Mouse (Mus musculus): ENCODE results near the gene Olfr599. TPM values are rescaled to one million over a fixed set of nuclear protein-coding genes. Genes with fewer than 3 reads are reported as not detected.

Gene Olfr599
- polyA plus RNA-seq (2014; fragmentation: Illumina TruSeq; extraction: RNeasy Lipid Tissue Mini Kit (QIAGEN cat#74804); ENCODE audit: low read depth, low replicate concordance): not detected

DNA sequence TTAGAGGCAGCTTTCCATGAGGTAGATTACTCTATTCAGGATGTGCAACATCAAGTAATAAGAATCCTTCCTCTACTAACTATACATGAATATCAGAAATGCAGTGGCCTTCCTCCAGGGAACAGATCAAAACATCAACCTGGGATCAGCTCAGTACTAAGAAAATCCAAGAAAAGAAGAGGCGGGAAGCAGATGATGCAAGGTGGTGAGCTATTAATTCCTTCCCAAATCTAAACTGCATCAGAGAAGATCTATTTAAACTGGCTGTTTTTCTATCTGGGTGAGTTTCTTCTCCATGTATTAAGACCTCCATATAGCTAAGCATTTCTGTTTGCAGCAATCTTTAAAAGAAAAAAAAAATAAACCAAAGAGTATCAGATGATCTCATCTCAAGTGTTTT, at the start of gene Olfr599:
Olfr599 (plus strand) TSS at position 301 of the 400 bp plus-strand sequence.

GRCm38 (mm10) chr7:103305348-103305747, 30.4 kb upstream of the Olfr599 start, which contains the start of gene Olfr596:
Gene Olfr596 (plus strand): TSS chr7:103305648.

GRCm38 (mm10) chr7:103316015-103316414, 19.7 kb upstream of the Olfr599 start, which contains the start of gene Olfr597:
Gene Olfr597 (plus strand): TSS chr7:103316315.

GRCm38 (mm10) chr7:103323268-103323667, 12.4 kb upstream of the Olfr599 start, which contains the start of gene Olfr598:
Gene Olfr598 (plus strand): TSS chr7:103323568.

DNA sequence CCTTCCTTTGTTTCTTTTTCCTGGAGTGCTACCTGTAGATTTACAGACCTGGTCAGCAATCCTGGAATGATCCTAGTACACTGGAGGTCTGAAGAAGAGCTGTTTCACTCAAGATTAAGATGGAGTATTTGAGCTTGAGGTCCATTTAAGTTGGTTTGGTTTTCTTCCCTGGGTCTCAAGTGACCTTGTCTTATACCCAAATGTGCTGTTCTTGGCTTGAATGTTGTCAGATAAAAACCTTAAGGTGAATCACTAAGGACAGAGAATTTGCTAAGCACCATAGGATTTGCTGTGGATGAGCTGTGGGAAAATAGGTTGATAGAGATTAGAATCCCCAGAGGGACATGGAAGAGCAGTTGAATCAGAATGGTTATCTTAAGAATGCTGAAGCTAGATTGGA, 13.9 kb downstream of the Olfr599 start, which contains the start of gene Olfr600:
Olfr600 (minus strand) TSS at position 101 of the 400 bp plus-strand sequence.

DNA sequence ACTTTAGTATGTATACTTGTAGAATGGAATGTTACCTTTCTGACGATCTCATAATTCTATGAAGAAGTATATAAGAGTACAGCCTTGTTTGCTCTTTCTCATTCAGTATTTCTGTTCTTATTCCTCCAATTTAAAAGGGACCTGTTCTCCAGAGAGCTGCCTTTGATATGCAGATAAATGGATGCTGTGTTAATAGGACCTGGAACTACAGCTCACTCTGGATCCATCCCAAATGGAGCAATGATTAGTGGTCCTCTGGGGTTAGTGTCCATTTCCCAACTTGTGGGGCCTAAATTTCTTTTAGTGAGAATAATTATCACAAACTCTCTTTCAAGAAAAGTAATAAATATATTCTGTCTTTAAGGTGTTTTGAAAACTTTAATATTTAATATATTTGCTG, 26.8 kb downstream of the Olfr599 start, which contains the start of gene Olfr601:
Olfr601 (minus strand) TSS at position 101 of the 400 bp plus-strand sequence.

DNA sequence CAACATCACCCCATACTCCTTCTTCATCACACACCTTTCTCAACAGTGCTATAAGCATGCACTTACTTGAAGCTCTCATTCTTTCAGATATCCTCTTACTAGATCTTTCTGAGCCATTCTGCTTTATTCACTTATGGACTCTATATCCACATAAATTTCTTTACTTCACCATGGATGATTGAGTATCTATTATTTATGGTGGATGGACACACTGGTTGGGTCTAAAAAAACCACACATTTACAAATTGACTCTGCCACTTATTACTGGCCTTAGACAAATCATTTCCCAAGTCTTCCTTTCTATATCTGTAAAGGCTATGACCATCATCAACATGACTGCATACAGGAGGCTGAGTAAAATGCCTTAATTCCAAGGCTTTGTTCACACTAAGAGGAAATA, 50.4 kb downstream of the Olfr599 start, which contains the start of gene Olfr603:
Olfr603 (minus strand) TSS at position 101 of the 400 bp plus-strand sequence.

Other genes starting within 250 kb of the Olfr599 start
- gene Olfr585, start 238.2 kb upstream of the Olfr599 start, polyA plus RNA-seq (2014; fragmentation: Illumina TruSeq; extraction: RNeasy Lipid Tissue Mini Kit (QIAGEN cat#74804); ENCODE audit: low read depth, low replicate concordance): not detected
- gene Olfr586, start 210.3 kb upstream of the Olfr599 start, polyA plus RNA-seq (2014; fragmentation: Illumina TruSeq; extraction: RNeasy Lipid Tissue Mini Kit (QIAGEN cat#74804); ENCODE audit: low read depth, low replicate concordance): not detected
- gene Olfr588-ps1, start 195.0 kb upstream of the Olfr599 start, polyA plus RNA-seq (2014; fragmentation: Illumina TruSeq; extraction: RNeasy Lipid Tissue Mini Kit (QIAGEN cat#74804); ENCODE audit: low read depth, low replicate concordance): not detected
- not detected for gene Olfr589, start 179.6 kb upstream of the Olfr599 start, polyA plus RNA-seq (2014; fragmentation: Illumina TruSeq; extraction: RNeasy Lipid Tissue Mini Kit (QIAGEN cat#74804); ENCODE audit: low read depth, low replicate concordance)
- gene Olfr591, start 157.6 kb upstream of the Olfr599 start, polyA plus RNA-seq (2014; fragmentation: Illumina TruSeq; extraction: RNeasy Lipid Tissue Mini Kit (QIAGEN cat#74804); ENCODE audit: low read depth, low replicate concordance): not detected
- not detected for gene Olfr592, start 151.1 kb upstream of the Olfr599 start, polyA plus RNA-seq (2014; fragmentation: Illumina TruSeq; extraction: RNeasy Lipid Tissue Mini Kit (QIAGEN cat#74804); ENCODE audit: low read depth, low replicate concordance)
- not detected for gene Olfr593, start 124.1 kb upstream of the Olfr599 start, polyA plus RNA-seq (2014; fragmentation: Illumina TruSeq; extraction: RNeasy Lipid Tissue Mini Kit (QIAGEN cat#74804); ENCODE audit: low read depth, low replicate concordance)
- not detected for gene Olfr594, start 118.9 kb upstream of the Olfr599 start, polyA plus RNA-seq (2014; fragmentation: Illumina TruSeq; extraction: RNeasy Lipid Tissue Mini Kit (QIAGEN cat#74804); ENCODE audit: low read depth, low replicate concordance)
- not detected for gene Usp17ld, start 83.4 kb upstream of the Olfr599 start, polyA plus RNA-seq (2014; fragmentation: Illumina TruSeq; extraction: RNeasy Lipid Tissue Mini Kit (QIAGEN cat#74804); ENCODE audit: low read depth, low replicate concordance)
- not detected for gene Olfr596, start 30.3 kb upstream of the Olfr599 start, polyA plus RNA-seq (2014; fragmentation: Illumina TruSeq; extraction: RNeasy Lipid Tissue Mini Kit (QIAGEN cat#74804); ENCODE audit: low read depth, low replicate concordance)
- gene Olfr597, start 19.6 kb upstream of the Olfr599 start, polyA plus RNA-seq (2014; fragmentation: Illumina TruSeq; extraction: RNeasy Lipid Tissue Mini Kit (QIAGEN cat#74804); ENCODE audit: low read depth, low replicate concordance): not detected
- not detected for gene Olfr598, start 12.3 kb upstream of the Olfr599 start, polyA plus RNA-seq (2014; fragmentation: Illumina TruSeq; extraction: RNeasy Lipid Tissue Mini Kit (QIAGEN cat#74804); ENCODE audit: low read depth, low replicate concordance)
- not detected for gene Olfr600, start 13.8 kb downstream of the Olfr599 start, polyA plus RNA-seq (2014; fragmentation: Illumina TruSeq; extraction: RNeasy Lipid Tissue Mini Kit (QIAGEN cat#74804); ENCODE audit: low read depth, low replicate concordance)
- not detected for gene Olfr601, start 26.7 kb downstream of the Olfr599 start, polyA plus RNA-seq (2014; fragmentation: Illumina TruSeq; extraction: RNeasy Lipid Tissue Mini Kit (QIAGEN cat#74804); ENCODE audit: low read depth, low replicate concordance)
- not detected for gene Olfr603, start 50.3 kb downstream of the Olfr599 start, polyA plus RNA-seq (2014; fragmentation: Illumina TruSeq; extraction: RNeasy Lipid Tissue Mini Kit (QIAGEN cat#74804); ENCODE audit: low read depth, low replicate concordance)
- not detected for gene Usp17lc, start 79.2 kb downstream of the Olfr599 start, polyA plus RNA-seq (2014; fragmentation: Illumina TruSeq; extraction: RNeasy Lipid Tissue Mini Kit (QIAGEN cat#74804); ENCODE audit: low read depth, low replicate concordance)
- not detected for gene Olfr605, start 109.5 kb downstream of the Olfr599 start, polyA plus RNA-seq (2014; fragmentation: Illumina TruSeq; extraction: RNeasy Lipid Tissue Mini Kit (QIAGEN cat#74804); ENCODE audit: low read depth, low replicate concordance)
- gene Olfr606, start 113.1 kb downstream of the Olfr599 start, polyA plus RNA-seq (2014; fragmentation: Illumina TruSeq; extraction: RNeasy Lipid Tissue Mini Kit (QIAGEN cat#74804); ENCODE audit: low read depth, low replicate concordance): not detected
- gene Olfr607, start 128.2 kb downstream of the Olfr599 start, polyA plus RNA-seq (2014; fragmentation: Illumina TruSeq; extraction: RNeasy Lipid Tissue Mini Kit (QIAGEN cat#74804); ENCODE audit: low read depth, low replicate concordance): not detected
- gene Olfr608, start 134.0 kb downstream of the Olfr599 start, polyA plus RNA-seq (2014; fragmentation: Illumina TruSeq; extraction: RNeasy Lipid Tissue Mini Kit (QIAGEN cat#74804); ENCODE audit: low read depth, low replicate concordance): not detected
- gene Olfr609, start 162.1 kb downstream of the Olfr599 start, polyA plus RNA-seq (2014; fragmentation: Illumina TruSeq; extraction: RNeasy Lipid Tissue Mini Kit (QIAGEN cat#74804); ENCODE audit: low read depth, low replicate concordance): not detected
- gene Olfr610, start 176.2 kb downstream of the Olfr599 start, polyA plus RNA-seq (2014; fragmentation: Illumina TruSeq; extraction: RNeasy Lipid Tissue Mini Kit (QIAGEN cat#74804); ENCODE audit: low read depth, low replicate concordance): not detected
- not detected for gene Olfr611, start 184.9 kb downstream of the Olfr599 start, polyA plus RNA-seq (2014; fragmentation: Illumina TruSeq; extraction: RNeasy Lipid Tissue Mini Kit (QIAGEN cat#74804); ENCODE audit: low read depth, low replicate concordance)
- gene Olfr612, start 206.8 kb downstream of the Olfr599 start, polyA plus RNA-seq (2014; fragmentation: Illumina TruSeq; extraction: RNeasy Lipid Tissue Mini Kit (QIAGEN cat#74804); ENCODE audit: low read depth, low replicate concordance): not detected
- not detected for gene Olfr613, start 212.2 kb downstream of the Olfr599 start, polyA plus RNA-seq (2014; fragmentation: Illumina TruSeq; extraction: RNeasy Lipid Tissue Mini Kit (QIAGEN cat#74804); ENCODE audit: low read depth, low replicate concordance)
- not detected for gene Olfr615, start 220.2 kb downstream of the Olfr599 start, polyA plus RNA-seq (2014; fragmentation: Illumina TruSeq; extraction: RNeasy Lipid Tissue Mini Kit (QIAGEN cat#74804); ENCODE audit: low read depth, low replicate concordance)
- gene Olfr616, start 233.2 kb downstream of the Olfr599 start, polyA plus RNA-seq (2014; fragmentation: Illumina TruSeq; extraction: RNeasy Lipid Tissue Mini Kit (QIAGEN cat#74804); ENCODE audit: low read depth, low replicate concordance): not detected
- gene Olfr617, start 237.1 kb downstream of the Olfr599 start, polyA plus RNA-seq (2014; fragmentation: Illumina TruSeq; extraction: RNeasy Lipid Tissue Mini Kit (QIAGEN cat#74804); ENCODE audit: low read depth, low replicate concordance): not detected